Mouse (Mus musculus): ENCODE results near the gene Trcg1. TPM values are rescaled to one million over a fixed set of nuclear protein-coding genes. Genes with fewer than 3 reads are reported as not detected.

Trcg1 gene
- polyA plus RNA-seq (2012; rRNA removed; ENCODE audit: low replicate concordance), result not detected in 2 replicates

DNA sequence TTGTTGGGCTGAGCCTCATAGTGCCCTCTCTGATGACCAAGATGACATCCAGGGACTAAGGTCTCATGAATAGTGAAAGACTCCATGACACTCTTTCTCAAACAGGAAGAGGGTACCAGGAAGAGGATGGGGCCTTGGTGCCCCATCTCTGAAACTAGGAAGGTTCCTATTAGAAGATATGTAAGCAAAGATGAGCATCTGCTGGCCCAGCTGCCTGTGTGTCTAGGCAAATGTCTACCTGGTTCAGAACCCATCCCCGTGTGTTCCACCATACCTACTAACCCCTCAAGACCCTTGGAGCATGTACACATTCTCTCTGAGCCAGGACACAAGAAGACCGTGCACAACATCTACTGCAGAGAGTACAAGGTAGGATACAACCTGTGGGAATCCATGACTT is at the start of gene Trcg1:
TSS of gene Trcg1 (plus strand) at position 301 of the 400 bp plus-strand sequence.

DNA sequence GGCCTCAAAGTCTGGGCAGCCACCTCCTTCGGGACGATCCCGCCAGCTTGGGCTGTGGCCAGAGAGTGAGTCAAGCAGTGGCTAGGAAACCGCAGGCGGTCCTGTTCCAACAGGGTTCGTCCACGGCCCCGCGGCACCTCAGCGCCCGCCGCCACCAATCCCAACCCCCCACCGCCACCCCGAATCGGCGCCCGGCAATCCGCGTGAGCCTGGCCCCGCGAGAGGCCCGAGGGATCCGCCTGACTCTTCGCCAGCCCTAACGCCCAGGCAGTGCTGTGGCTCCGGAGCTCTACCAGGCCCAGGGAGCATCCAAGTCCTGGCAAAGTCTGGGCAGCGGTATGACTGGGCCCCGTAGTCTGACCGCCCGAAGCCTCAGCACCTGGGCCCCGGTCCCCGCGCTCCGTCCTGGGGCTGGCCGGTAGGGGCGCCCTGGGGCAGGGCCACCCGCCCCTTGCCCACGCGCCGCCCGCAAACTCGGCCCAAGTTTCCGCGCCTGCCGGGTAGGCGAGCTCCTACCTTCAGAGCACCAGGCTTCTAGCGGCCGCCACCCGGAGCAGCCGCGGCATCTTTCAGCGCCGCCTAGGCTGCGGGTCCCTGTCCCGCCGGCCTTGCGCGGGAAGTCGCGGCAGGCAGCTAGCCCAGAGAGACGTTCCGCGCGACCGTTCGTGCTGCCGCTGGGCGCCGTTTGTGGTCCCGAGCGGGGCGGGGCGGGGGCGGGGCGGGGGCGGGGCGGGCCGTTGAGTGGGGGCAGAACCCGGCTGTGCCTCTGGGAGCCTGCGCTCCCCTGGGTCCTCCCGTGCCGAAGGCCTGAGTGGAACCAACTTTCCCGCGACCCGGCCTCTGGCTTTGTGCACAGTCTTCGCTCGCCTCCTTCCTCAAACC is 25.8 kb downstream of the Trcg1 start, which contains the start of gene 1700017B05Rik:
TSS of gene 1700017B05Rik (minus strand) at position 700 of the 882 bp plus-strand sequence.

Other genes with a start within 250 kb of the Trcg1 start
- 16.5 and 30.9 TPM in 2 replicates for gene Ptpn9, start 241.6 kb upstream of the Trcg1 start, polyA plus RNA-seq (2012; rRNA removed; ENCODE audit: low replicate concordance)
- 31.7 and 34.0 TPM in 2 replicates for gene Sin3a, start 164.5 kb upstream of the Trcg1 start, polyA plus RNA-seq (2012; rRNA removed; ENCODE audit: low replicate concordance)
- gene Man2c1, start 105.9 kb upstream of the Trcg1 start, polyA plus RNA-seq (2012; rRNA removed; ENCODE audit: low replicate concordance), result 144 and 164 TPM in 2 replicates
- 8.3 and 12.8 TPM in 2 replicates for gene Neil1, start 88.3 kb upstream of the Trcg1 start, polyA plus RNA-seq (2012; rRNA removed; ENCODE audit: low replicate concordance)
- 160 and 215 TPM in 2 replicates for gene Commd4, start 78.2 kb upstream of the Trcg1 start, polyA plus RNA-seq (2012; rRNA removed; ENCODE audit: low replicate concordance)
- 15.3 and 24.4 TPM in 2 replicates for gene 1700017B05Rik, start 26.1 kb downstream of the Trcg1 start, polyA plus RNA-seq (2012; rRNA removed; ENCODE audit: low replicate concordance)
- gene Ppcdc, start 203.6 kb downstream of the Trcg1 start, polyA plus RNA-seq (2012; rRNA removed; ENCODE audit: low replicate concordance), result 17.8 and 25.2 TPM in 2 replicates
- gene Scamp5, start 231.5 kb downstream of the Trcg1 start, polyA plus RNA-seq (2012; rRNA removed; ENCODE audit: low replicate concordance), result 134 and 141 TPM in 2 replicates